Mouse (Mus musculus) testis, adult 2 months (tissue): ENCODE measurements at regions not wholly inside any gene's neighbourhood (a gene's known extent, or its start where the extent isn't known, plus 50 kb on each side); places are given as distances from the start of the nearest gene placed in this dataset.

Experiments used
- H3K27ac ChIP-seq: fragments of 200-500 bp; 2 replicates; pipeline ENCODE4 v1.5.1; 2012; ENCODE audit warnings: low read depth, low read length; ENCODE audit not compliant: control insufficient read depth, insufficient read depth
- H3K27me3 ChIP-seq: fragments of 200-500 bp; 2 replicates; pipeline ENCODE4 v1.6.1; 2012; ENCODE audit warnings: mild to moderate bottlenecking, low read length, moderate library complexity; ENCODE audit not compliant: control insufficient read depth, insufficient read depth
- H3K36me3 ChIP-seq: fragments of 200-500 bp; 2 replicates; pipeline ENCODE4 v1.6.1; 2012; ENCODE audit warnings: mild to moderate bottlenecking, low read length; ENCODE audit not compliant: control insufficient read depth, insufficient read depth
- H3K4me1 ChIP-seq: fragments of 200-500 bp; 2 replicates; pipeline ENCODE4 v1.6.1; 2012; ENCODE audit warnings: low read length; ENCODE audit not compliant: control insufficient read depth, insufficient read depth
- H3K4me3 ChIP-seq: fragments of 200-500 bp; 2 replicates; pipeline ENCODE4 v1.5.1; 2012; ENCODE audit warnings: low read depth, mild to moderate bottlenecking, low read length, moderate library complexity, mixed read lengths; ENCODE audit not compliant: control insufficient read depth
- CTCF ChIP-seq: fragments of 200-500 bp; IDR thresholded peaks from 2 replicates; pipeline ENCODE4 v1.5.1; 2012; ENCODE audit warnings: low read depth, mild to moderate bottlenecking, inconsistent platforms, low read length, moderate library complexity; ENCODE audit not compliant: control insufficient read depth, insufficient read depth, insufficient replicate concordance
- POLR2A ChIP-seq: fragments of 200-500 bp; IDR thresholded peaks from 2 replicates; pipeline ENCODE4 v1.6.1; 2012; ENCODE audit warnings: low read depth, mild to moderate bottlenecking, inconsistent platforms, low read length, moderate library complexity; ENCODE audit not compliant: control insufficient read depth

GRCm38 (mm10) chr3:63131883-63132282 is 109.5 kb upstream of the Mme start:
- no peaks in the 10 kb centered on the region for H3K36me3 ChIP-seq
- H3K27me3 ChIP-seq: no peaks in the 10 kb centered on the region
- H3K4me3 ChIP-seq: no peak overlapping the region
- H3K4me1 ChIP-seq: no peaks in the 10 kb centered on the region
- H3K27ac ChIP-seq: no peak overlapping the region
- TF ChIP-seq POLR2A: no peak
- no peak for TF ChIP-seq CTCF

DNA sequence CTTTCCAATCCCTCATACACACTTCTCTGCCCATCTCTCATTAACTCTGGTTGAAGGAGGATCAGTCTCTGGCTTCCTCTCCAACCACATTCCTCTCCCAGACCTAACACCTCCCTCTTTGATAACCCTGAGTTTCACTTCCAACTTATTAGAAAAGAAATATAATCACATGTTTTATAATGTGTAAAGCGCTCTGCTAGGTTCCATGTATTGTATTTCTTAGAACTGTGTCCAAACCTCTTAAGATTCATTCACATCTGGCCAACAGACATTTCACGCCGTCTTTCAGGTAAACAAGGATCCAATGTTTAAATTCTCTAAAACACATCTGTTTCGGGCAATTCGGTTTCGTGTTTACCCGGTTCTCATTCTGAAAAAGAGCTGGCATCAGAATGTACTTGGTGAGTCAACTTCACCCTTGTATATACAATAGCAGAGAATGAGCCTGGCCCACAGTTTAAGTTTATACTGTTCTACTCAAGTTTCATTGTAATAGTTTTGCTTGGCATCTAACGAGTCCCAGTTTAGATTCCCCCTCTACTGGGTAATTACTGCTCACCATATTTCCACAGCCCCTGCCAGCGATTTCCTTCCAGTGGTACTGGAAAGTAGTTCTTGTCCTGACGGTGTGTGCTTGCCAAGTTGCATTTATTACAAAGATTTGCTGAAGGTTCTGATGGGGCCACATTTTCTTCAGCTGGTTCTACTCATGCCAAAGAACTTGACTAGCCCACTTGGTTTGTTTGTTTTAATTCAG is 103.8 kb upstream of the Mme start:
- H3K27me3 ChIP-seq: no peaks in the 10 kb centered on the region
- H3K36me3 ChIP-seq: no peaks in the 10 kb centered on the region
- no peak overlapping the region for H3K4me3 ChIP-seq
- no peak overlapping the region for H3K27ac ChIP-seq
- no peak for TF ChIP-seq CTCF
- no peak for TF ChIP-seq POLR2A
- H3K4me1 ChIP-seq: no peaks in the 10 kb centered on the region

GRCm38 (mm10) chr3:63146237-63146636 is 95.1 kb upstream of the Mme start:
- H3K27me3 ChIP-seq: no peaks in the 10 kb centered on the region
- no peak for TF ChIP-seq POLR2A
- TF ChIP-seq CTCF: no peak

DNA sequence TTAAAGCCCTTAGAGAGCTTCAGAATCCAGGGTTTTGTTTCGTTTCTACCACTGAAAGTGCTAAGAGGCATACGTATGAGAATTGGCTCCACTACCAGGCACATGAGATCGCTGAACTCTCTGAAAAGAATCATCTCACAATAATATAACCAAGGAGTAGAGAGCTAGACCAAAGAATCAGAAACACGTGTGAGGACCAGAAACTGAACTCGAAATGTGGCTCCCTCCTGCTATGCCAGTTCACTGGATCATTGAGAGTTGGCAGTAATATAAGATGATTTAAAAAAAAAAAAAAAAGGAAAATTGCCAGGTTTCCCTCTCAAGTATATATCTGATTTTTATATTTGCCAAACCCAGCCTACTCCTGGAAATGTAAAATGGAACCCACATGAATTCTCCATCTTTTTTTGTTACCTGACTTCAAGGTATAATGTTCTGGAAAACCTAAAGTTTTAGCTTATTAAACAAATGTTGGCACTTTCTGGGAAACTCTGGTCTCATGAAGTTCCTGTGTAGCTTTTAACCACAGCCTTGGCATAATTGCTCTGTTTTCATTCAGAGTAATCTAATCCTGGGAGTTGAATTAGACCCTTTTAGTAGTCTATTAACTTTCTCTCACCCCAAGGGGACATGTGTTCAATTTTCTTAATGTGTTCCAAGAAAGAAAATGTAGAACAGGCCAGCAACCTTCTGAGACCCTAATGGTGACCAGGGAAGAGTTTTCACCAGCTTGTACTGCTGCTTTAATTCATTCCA is 58.7 kb upstream of the Mme start:
- H3K27me3 ChIP-seq: no peaks in the 10 kb centered on the region
- no peak overlapping the region for H3K4me3 ChIP-seq
- no peaks in the 10 kb centered on the region for H3K4me1 ChIP-seq
- no peak overlapping the region for H3K27ac ChIP-seq
- H3K36me3 ChIP-seq: no peaks in the 10 kb centered on the region
- TF ChIP-seq CTCF: no peak
- no peak for TF ChIP-seq POLR2A

More at GRCm38 (mm10) chr3:63146237-63146636, 95.1 kb upstream of the Mme start:
- no peak overlapping the region for H3K4me3 ChIP-seq
- H3K36me3 ChIP-seq: no peaks in the 10 kb centered on the region
- no peaks in the 10 kb centered on the region for H3K4me1 ChIP-seq
- H3K27ac ChIP-seq: no peak overlapping the region

GRCm38 (mm10) chr3:63187836-63188440 is 53.4 kb upstream of the Mme start:
- TF ChIP-seq POLR2A: no peak
- TF ChIP-seq CTCF: no peak
- H3K4me3 ChIP-seq: no peak overlapping the region
- no peaks in the 10 kb centered on the region for H3K27me3 ChIP-seq
- H3K4me1 ChIP-seq: no peaks in the 10 kb centered on the region
- H3K27ac ChIP-seq: no peak overlapping the region
- no peaks in the 10 kb centered on the region for H3K36me3 ChIP-seq
